Mouse (Mus musculus): ENCODE data around the gene Smco2. TPM values are rescaled to one million over a fixed set of nuclear protein-coding genes. Genes with fewer than 3 reads are reported as not detected.

Smco2 gene
- polyA plus RNA-seq, 1 experiment from 2014 or later: not detected

GRCm38 (mm10) chr6:146884171-146884570 lies 34.3 kb downstream of the Smco2 start:
- ATAC-seq (ENCODE audit: insufficient number of reproducible peaks, low FRiP score, low TSS enrichment, low read depth): no peak
- WGBS: 83% methylated on average over 3 of the region's 3 CpGs
- Histone ChIP-seq H3K27ac (no peak overlapping the region), H3K4me3 (no peak overlapping the region), H3K36me3 (no peaks in the 10 kb centered on the region), H3K4me1 (peaks cover 3% of the 10 kb centered on the region), H3K9ac (no peak overlapping the region), H3K4me2 (no peak overlapping the region), H3K27me3 (no peaks in the 10 kb centered on the region), H3K9me3 (no peaks in the 10 kb centered on the region)

- Histone ChIP-seq H3K4me3 (no peak overlapping the region), H3K27me3 (no peaks in the 10 kb centered on the region), H3K36me3 (no peaks in the 10 kb centered on the region), H3K4me2 (no peak overlapping the region), H3K4me1 (peaks cover 8% of the 10 kb centered on the region), H3K27ac (no peak overlapping the region), H3K9ac (no peak overlapping the region), H3K9me3 (no peaks in the 10 kb centered on the region)
- ATAC-seq (ENCODE audit: insufficient number of reproducible peaks, low FRiP score, low TSS enrichment, low read depth): no peak
- WGBS: 32% methylated on average over 4 of the region's 4 CpGs
Measured at GRCm38 (mm10) chr6:146884851-146885250, 34.9 kb downstream of the Smco2 start.

- Histone ChIP-seq H3K4me3 (peak within 1 kb of the TSS; percentile 91), H3K27me3 (no peaks in the 10 kb centered on the region), H3K4me1 (peaks cover 24% of the 10 kb centered on the region), H3K27ac (peak within 1 kb of the TSS; percentile 88), H3K9me3 (no peaks in the 10 kb centered on the region), H3K36me3 (no peaks in the 10 kb centered on the region), H3K4me2 (peak within 1 kb of the TSS; percentile 77), H3K9ac (peak within 1 kb of the TSS; percentile 86)
- WGBS: 1% methylated on average over 69 of the region's 80 CpGs
- peak; percentile 92 for ATAC-seq (ENCODE audit: insufficient number of reproducible peaks, low FRiP score, low TSS enrichment, low read depth)
Measured at GRCm38 (mm10) chr6:146887958-146888659, 38.2 kb downstream of the Smco2 start, which contains the start of gene Ppfibp1. Ppfibp1 (plus strand) TSS chr6:146888487.

GRCm38 (mm10) chr6:146888660-146889490 lies 39.0 kb downstream of the Smco2 start:
- ATAC-seq (ENCODE audit: insufficient number of reproducible peaks, low FRiP score, low TSS enrichment, low read depth): peak; percentile 40
- Histone ChIP-seq H3K27ac (peak overlapping the region; percentile 88), H3K4me3 (peak overlapping the region; percentile 91), H3K27me3 (no peaks in the 10 kb centered on the region), H3K9me3 (no peaks in the 10 kb centered on the region), H3K36me3 (no peaks in the 10 kb centered on the region), H3K9ac (peak overlapping the region; percentile 86), H3K4me1 (peaks cover 28% of the 10 kb centered on the region), H3K4me2 (peak overlapping the region; percentile 77)
- WGBS: 6% methylated on average over 26 of the region's 26 CpGs

GRCm38 (mm10) chr6:146890215-146890614 lies 40.3 kb downstream of the Smco2 start:
- H3K36me3 ChIP-seq: no peaks in the 10 kb centered on the region
- peaks cover 33% of the 10 kb centered on the region for H3K4me1 ChIP-seq
- ATAC-seq (ENCODE audit: insufficient number of reproducible peaks, low FRiP score, low TSS enrichment, low read depth): no peak
- peak overlapping the region; percentile 77 for H3K4me2 ChIP-seq
- no peaks in the 10 kb centered on the region for H3K9me3 ChIP-seq
- H3K4me3 ChIP-seq: peak overlapping the region; percentile 91
- H3K9ac ChIP-seq: no peak overlapping the region
- H3K27ac ChIP-seq: peak overlapping the region; percentile 57; the same call in 1 of the 2 replicates
- WGBS: 44% methylated on average over 2 of the region's 2 CpGs
- H3K27me3 ChIP-seq: no peaks in the 10 kb centered on the region

- Histone ChIP-seq H3K9me3 (no peaks in the 10 kb centered on the region), H3K4me2 (peak overlapping the region; percentile 77), H3K27me3 (no peaks in the 10 kb centered on the region), H3K4me1 (peaks cover 33% of the 10 kb centered on the region), H3K4me3 (peak overlapping the region; percentile 91), H3K9ac (no peak overlapping the region), H3K36me3 (no peaks in the 10 kb centered on the region), H3K27ac (peak overlapping the region; percentile 57)
- no peak for ATAC-seq (ENCODE audit: insufficient number of reproducible peaks, low FRiP score, low TSS enrichment, low read depth)
Measured at GRCm38 (mm10) chr6:146890633-146891032, 40.7 kb downstream of the Smco2 start.

- Histone ChIP-seq H3K4me2 (no peak overlapping the region), H3K9me3 (no peaks in the 10 kb centered on the region), H3K27ac (0 out of 2 replicates have a peak overlapping the region, but pooled peaks have one; percentile 39), H3K36me3 (no peaks in the 10 kb centered on the region), H3K4me1 (peaks cover 39% of the 10 kb centered on the region), H3K27me3 (no peaks in the 10 kb centered on the region), H3K4me3 (no peak overlapping the region), H3K9ac (no peak overlapping the region)
- 33% methylated on average over 2 of the region's 2 CpGs for WGBS
- ATAC-seq (ENCODE audit: insufficient number of reproducible peaks, low FRiP score, low TSS enrichment, low read depth): peak; percentile 78; the same call in 1 of the 2 replicates
Measured at GRCm38 (mm10) chr6:146893890-146894289, 44.0 kb downstream of the Smco2 start.

GRCm38 (mm10) chr6:146898709-146899108 lies 48.8 kb downstream of the Smco2 start:
- Histone ChIP-seq H3K27ac (no peak overlapping the region), H3K9me3 (no peaks in the 10 kb centered on the region), H3K9ac (no peak overlapping the region), H3K4me3 (no peak overlapping the region), H3K4me2 (no peak overlapping the region), H3K4me1 (peaks cover 12% of the 10 kb centered on the region; the same call in 1 of the 2 replicates), H3K36me3 (0 out of 2 replicates have a peak, but pooled peaks cover 3% of the 10 kb centered on the region), H3K27me3 (no peaks in the 10 kb centered on the region)
- ATAC-seq (ENCODE audit: insufficient number of reproducible peaks, low FRiP score, low TSS enrichment, low read depth): no peak
- 84% methylated on average over 6 of the region's 6 CpGs for WGBS

- 61% methylated on average over 2 of the region's 2 CpGs for WGBS
- Histone ChIP-seq H3K9me3 (no peaks in the 10 kb centered on the region), H3K4me1 (0 out of 2 replicates have a peak, but pooled peaks cover 6% of the 10 kb centered on the region), H3K27ac (no peak overlapping the region), H3K9ac (no peak overlapping the region), H3K4me3 (no peak overlapping the region), H3K4me2 (no peak overlapping the region), H3K27me3 (no peaks in the 10 kb centered on the region), H3K36me3 (0 out of 2 replicates have a peak, but pooled peaks cover 3% of the 10 kb centered on the region)
- ATAC-seq (ENCODE audit: insufficient number of reproducible peaks, low FRiP score, low TSS enrichment, low read depth): no peak
Measured at GRCm38 (mm10) chr6:146899647-146900046, 49.7 kb downstream of the Smco2 start.

GRCm38 (mm10) chr6:146901929-146902328 lies 52.0 kb downstream of the Smco2 start:
- Histone ChIP-seq H3K36me3 (0 out of 2 replicates have a peak, but pooled peaks cover 3% of the 10 kb centered on the region), H3K4me1 (peaks cover 11% of the 10 kb centered on the region; the same call in 1 of the 2 replicates), H3K9me3 (no peaks in the 10 kb centered on the region), H3K27ac (no peak overlapping the region), H3K4me3 (no peak overlapping the region), H3K27me3 (no peaks in the 10 kb centered on the region), H3K9ac (no peak overlapping the region), H3K4me2 (no peak overlapping the region)
- ATAC-seq (ENCODE audit: insufficient number of reproducible peaks, low FRiP score, low TSS enrichment, low read depth): no peak
- WGBS: 87% methylated on average over 4 of the region's 4 CpGs

GRCm38 (mm10) chr6:146903632-146904031 lies 53.7 kb downstream of the Smco2 start:
- no peaks in the 10 kb centered on the region for H3K27me3 ChIP-seq
- H3K4me3 ChIP-seq: no peak overlapping the region
- H3K4me1 ChIP-seq: peaks cover 11% of the 10 kb centered on the region; the same call in 1 of the 2 replicates
- no peak overlapping the region for H3K9ac ChIP-seq
- no peak overlapping the region for H3K4me2 ChIP-seq
- no peak for ATAC-seq (ENCODE audit: insufficient number of reproducible peaks, low FRiP score, low TSS enrichment, low read depth)
- WGBS: 81% methylated on average over 2 of the region's 2 CpGs
- no peaks in the 10 kb centered on the region for H3K9me3 ChIP-seq
- H3K27ac ChIP-seq: no peak overlapping the region
- 0 out of 2 replicates have a peak, but pooled peaks cover 3% of the 10 kb centered on the region for H3K36me3 ChIP-seq

- WGBS: 82% methylated on average over 3 of the region's 3 CpGs
- H3K9me3 ChIP-seq: no peaks in the 10 kb centered on the region
Measured at GRCm38 (mm10) chr6:146904707-146905106, 54.8 kb downstream of the Smco2 start.

More at GRCm38 (mm10) chr6:146904707-146905106, 54.8 kb downstream of the Smco2 start:
- no peak for ATAC-seq (ENCODE audit: insufficient number of reproducible peaks, low FRiP score, low TSS enrichment, low read depth)
- H3K9ac ChIP-seq: no peak overlapping the region
- no peak overlapping the region for H3K4me2 ChIP-seq
- no peak overlapping the region for H3K4me3 ChIP-seq
- no peaks in the 10 kb centered on the region for H3K27me3 ChIP-seq
- H3K27ac ChIP-seq: no peak overlapping the region
- H3K4me1 ChIP-seq: peaks cover 16% of the 10 kb centered on the region; the same call in 1 of the 2 replicates
- 0 out of 2 replicates have a peak, but pooled peaks cover 3% of the 10 kb centered on the region for H3K36me3 ChIP-seq
